ENCODE assay signal across 15 mouse cellular contexts in the genomic region with DNA sequence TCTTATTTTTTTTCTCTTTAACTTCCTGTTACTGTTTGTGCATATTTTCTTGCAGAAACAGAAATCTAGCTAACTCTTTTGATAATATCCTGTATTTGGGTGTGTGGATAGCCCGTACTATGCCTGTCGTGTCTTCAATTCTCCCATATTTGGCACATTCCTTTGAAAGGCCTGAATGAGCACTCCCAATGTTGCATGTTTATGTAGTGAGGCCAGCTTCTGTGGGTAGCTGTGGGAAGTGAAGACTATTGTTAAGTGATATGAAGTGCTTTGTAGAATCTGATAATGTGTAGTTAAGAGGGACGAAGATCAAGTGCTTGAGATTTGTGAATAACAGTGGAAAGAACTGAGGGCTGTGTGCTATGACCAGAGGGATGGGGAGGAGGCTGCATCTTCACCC.
"Had no signal": no experiment of that assay in that cellular context is flagged by ENCODE, and none has a peak within 500 bp of the region (broad histone marks: within the 10 kb centered on the region; RNA-seq: fewer than 3 reads in every experiment).

No protein-coding gene starts in this region.

- H3K4me2 ChIP-seq: lung, embryonic 14.5 days; midbrain, embryonic 12.5 days; neural tube, embryonic 13.5 days had no signal

- H3K36me3 ChIP-seq: midbrain, embryonic 10.5 days; midbrain, embryonic 12.5 days; neural tube, embryonic 13.5 days had no signal

- H3K27me3 ChIP-seq: midbrain, embryonic 12.5 days; neural tube, embryonic 13.5 days had no signal

- H3K27ac ChIP-seq: midbrain, embryonic 10.5 days; midbrain, embryonic 12.5 days; neural tube, embryonic 13.5 days had no signal

- H3K4me3 ChIP-seq: midbrain, embryonic 10.5 days; midbrain, embryonic 12.5 days; myocyte; neural tube, embryonic 13.5 days had no signal

- ATAC-seq: midbrain, embryonic 16.5 days had no signal

- DNase-seq: lung, adult 18-20 months; lung, embryonic 14.5 days; lung, postnatal 10 days; lung, postnatal 4 days; midbrain, embryonic 14.5 days; right cerebral cortex, postnatal 14 days; spleen, adult 18-20 months; thymus, adult 2 months; thymus, postnatal 25 days; thymus, postnatal 4 days had no signal

- H3K4me1 ChIP-seq: midbrain, embryonic 10.5 days; midbrain, embryonic 12.5 days; neural tube, embryonic 13.5 days had no signal

- H3K9me3 ChIP-seq: midbrain, embryonic 10.5 days; midbrain, embryonic 12.5 days; neural tube, embryonic 13.5 days had no signal

- H3K9ac ChIP-seq: lung, embryonic 14.5 days; midbrain, embryonic 12.5 days; neural tube, embryonic 13.5 days had no signal
